Mouse (Mus musculus): Measurements from ENCODE around the gene Nox1.

DNA sequence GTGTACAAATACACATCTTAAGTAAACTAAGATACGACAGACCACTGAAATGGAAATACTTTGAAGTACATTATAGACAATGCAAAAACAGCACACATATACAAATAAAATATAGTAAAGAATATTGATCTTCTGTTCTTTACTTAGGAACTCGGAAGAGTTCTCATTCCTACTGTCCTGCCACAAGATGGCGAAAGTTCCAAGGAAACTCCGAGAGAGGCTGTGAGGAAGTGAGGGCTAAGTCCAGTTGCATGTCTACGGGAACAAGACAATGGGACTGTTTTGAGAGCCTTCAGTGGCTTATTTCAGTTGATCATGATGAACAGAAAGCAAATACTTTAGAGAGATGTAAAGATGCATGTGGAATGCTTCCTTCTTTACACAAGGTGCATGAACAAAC is 89.5 kb downstream of the Nox1 start:
- no peak for TF ChIP-seq CHD2 (IDR thresholded peaks at IDR 0.05; ENCODE audit: low read depth, low read length)
- no peak for TF ChIP-seq MAFK (IDR thresholded peaks at IDR 0.05; ENCODE audit: insufficient read depth, low read depth, low read length)
- no peak for TF ChIP-seq HCFC1 (IDR thresholded peaks at IDR 0.05; ENCODE audit: borderline replicate concordance, insufficient read depth, low read length)
